Mouse (Mus musculus) liver, adult 2 months (tissue): ENCODE measurements around the gene Vps13c. TPM values are rescaled to one million over a fixed set of nuclear protein-coding genes. Genes with fewer than 3 reads are reported as not detected.

Experiments used
- DNase-seq: peaks from one replicate; pipeline ENCODE4 v3.0.0-alpha.2; 2011; ENCODE audit warnings: low read depth, low spot score; ENCODE audit errors: extremely low read depth
- H3K27ac ChIP-seq: fragments of 200-500 bp; replicated peaks from 2 replicates; pipeline ENCODE4 v1.5.1; 2012; ENCODE audit warnings: low read depth, mild to moderate bottlenecking, control low read depth, inconsistent platforms, low read length; ENCODE audit not compliant: insufficient read depth
- H3K27me3 ChIP-seq: fragments of 200-500 bp; 2 replicates; pipeline ENCODE4 v1.6.1; 2012; ENCODE audit warnings: mild to moderate bottlenecking, moderate library complexity, low read length, inconsistent platforms; ENCODE audit not compliant: control insufficient read depth, insufficient read depth
- H3K36me3 ChIP-seq: fragments of 200-500 bp; 2 replicates; pipeline ENCODE4 v1.6.1; 2012; ENCODE audit warnings: low read length, inconsistent platforms; ENCODE audit not compliant: control insufficient read depth, insufficient read depth
- H3K4me1 ChIP-seq: fragments of 200-500 bp; 2 replicates; pipeline ENCODE4 v1.6.1; 2011; ENCODE audit warnings: low read length; ENCODE audit not compliant: control insufficient read depth, insufficient read depth
- H3K4me3 ChIP-seq: fragments of 200-500 bp; 2 replicates; pipeline ENCODE4 v1.5.1; 2011; ENCODE audit warnings: low read depth, mild to moderate bottlenecking, control low read depth, low read length, moderate library complexity; ENCODE audit not compliant: insufficient read depth
- H3K79me2 ChIP-seq: fragments of 200-500 bp; 2 replicates; pipeline ENCODE4 v1.6.1; 2012; ENCODE audit warnings: inconsistent platforms, mild to moderate bottlenecking, low read length, moderate library complexity; ENCODE audit not compliant: control insufficient read depth, insufficient read depth
- H3K9ac ChIP-seq: fragments of 200-500 bp; 2 replicates; pipeline ENCODE4 v1.6.1; 2012; ENCODE audit warnings: low read depth, mild to moderate bottlenecking, control low read depth, inconsistent platforms, low read length
- CTCF ChIP-seq: fragments of 200-500 bp; IDR thresholded peaks from 2 replicates; pipeline ENCODE4 v1.5.1; 2011; ENCODE audit warnings: low read depth, low read length, control low read depth
- POLR2A ChIP-seq: fragments of 200-500 bp; IDR thresholded peaks from 2 replicates; pipeline ENCODE4 v1.6.1; 2011; ENCODE audit warnings: low read length, control low read depth; ENCODE audit not compliant: insufficient read depth; ENCODE audit errors: extremely low read depth
- WGBS: fragments of 180-500 bp; shearing (Covaris S2); methylation state at CpG from one replicate; pipeline ENCODE4 v1.1.7; 2018; 5-methylcytosine and 5-hydroxymethylcytosine counted together
- polyA plus RNA-seq: library from polyadenylated mRNA; depleted of rRNA; stranded (reverse); fragments of >200 nt; gene quantifications from 2 replicates; pipeline ENCODE4 v1.2.3, GENCODE M21; 2012
- total RNA-seq: library from RNA; depleted of rRNA; stranded (reverse); fragments of >200 nt; gene quantifications from 2 replicates; pipeline ENCODE4 v1.2.3, GENCODE M21; 2014

Gene Vps13c
- total and polyA plus RNA-seq, 2 experiments, result 4.9 to 29.7 TPM

DNA sequence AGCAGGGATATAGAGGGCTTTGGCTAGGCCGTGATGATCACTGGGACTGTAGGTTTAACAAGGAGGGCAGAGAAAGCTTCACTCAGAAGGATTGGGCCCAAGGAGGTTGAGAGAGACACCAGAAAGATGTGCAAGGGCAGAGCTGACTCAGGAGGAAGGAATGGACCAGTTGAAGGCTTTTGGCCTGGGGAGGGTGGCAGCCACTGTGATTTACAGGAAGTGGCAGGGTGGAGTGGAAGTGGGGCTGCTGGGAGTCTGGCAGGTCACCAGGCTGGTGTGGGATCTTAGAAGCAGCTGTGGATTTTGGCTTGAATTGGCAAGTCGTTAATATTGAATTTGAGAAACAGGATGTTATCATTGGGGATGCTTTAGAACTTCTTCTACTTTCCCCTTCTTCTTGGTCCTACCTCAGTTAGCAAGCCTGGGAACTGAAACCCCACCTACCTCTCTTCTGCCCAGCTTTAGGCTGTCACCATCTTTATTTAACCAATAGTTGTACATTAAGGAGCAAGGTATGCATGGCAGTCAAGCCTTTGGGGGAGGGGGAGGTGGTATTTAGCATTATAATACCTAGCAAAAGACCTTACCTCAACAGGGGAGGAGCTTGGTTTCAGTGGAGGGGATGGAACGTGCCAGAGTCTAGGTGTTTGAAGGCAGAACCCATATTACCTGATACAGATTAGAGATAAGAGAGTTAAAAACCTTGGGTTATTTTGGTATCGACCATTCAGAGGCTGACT, 47.0 kb downstream of the Vps13c start:
- peak; percentile 12 for DNase-seq
- 91% methylated on average over 4 of the region's 4 CpGs for WGBS
- Histone ChIP-seq H3K4me3 (no peak overlapping the region), H3K27ac (no peak overlapping the region), H3K9ac (no peak overlapping the region), H3K4me1 (no peaks in the 10 kb centered on the region), H3K36me3 (peaks cover 49% of the 10 kb centered on the region), H3K79me2 (no peaks in the 10 kb centered on the region), H3K27me3 (no peaks in the 10 kb centered on the region)
- TF ChIP-seq CTCF, result no peak
- no peak for TF ChIP-seq POLR2A

DNA sequence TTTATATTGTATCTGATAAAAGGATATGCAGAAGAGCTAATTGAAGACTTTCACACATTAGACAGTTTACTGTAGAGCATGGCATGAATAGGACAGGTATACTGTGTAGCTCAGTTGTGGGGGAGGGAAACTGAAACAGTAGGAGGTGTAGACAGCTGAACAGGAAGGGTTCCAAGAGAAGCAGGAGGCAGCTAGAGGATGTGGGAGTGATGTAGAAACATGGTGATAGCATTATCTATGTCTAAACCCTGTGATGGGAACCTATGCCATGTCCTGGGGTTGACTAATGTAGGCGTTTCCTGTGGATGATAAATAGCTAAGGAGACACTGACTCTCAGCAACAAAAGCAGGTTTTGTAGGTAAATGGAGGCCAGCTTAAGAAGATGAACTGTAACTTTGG, 53.3 kb downstream of the Vps13c start:
- Histone ChIP-seq H3K27me3 (no peaks in the 10 kb centered on the region), H3K36me3 (peaks cover 52% of the 10 kb centered on the region), H3K4me3 (no peak overlapping the region), H3K27ac (no peak overlapping the region), H3K9ac (no peak overlapping the region), H3K4me1 (no peaks in the 10 kb centered on the region), H3K79me2 (no peaks in the 10 kb centered on the region)
- TF ChIP-seq CTCF, result no peak
- TF ChIP-seq POLR2A, result no peak
- DNase-seq, result no peak
- WGBS, result 81% methylated on average over 1 of the region's 1 CpGs

DNA sequence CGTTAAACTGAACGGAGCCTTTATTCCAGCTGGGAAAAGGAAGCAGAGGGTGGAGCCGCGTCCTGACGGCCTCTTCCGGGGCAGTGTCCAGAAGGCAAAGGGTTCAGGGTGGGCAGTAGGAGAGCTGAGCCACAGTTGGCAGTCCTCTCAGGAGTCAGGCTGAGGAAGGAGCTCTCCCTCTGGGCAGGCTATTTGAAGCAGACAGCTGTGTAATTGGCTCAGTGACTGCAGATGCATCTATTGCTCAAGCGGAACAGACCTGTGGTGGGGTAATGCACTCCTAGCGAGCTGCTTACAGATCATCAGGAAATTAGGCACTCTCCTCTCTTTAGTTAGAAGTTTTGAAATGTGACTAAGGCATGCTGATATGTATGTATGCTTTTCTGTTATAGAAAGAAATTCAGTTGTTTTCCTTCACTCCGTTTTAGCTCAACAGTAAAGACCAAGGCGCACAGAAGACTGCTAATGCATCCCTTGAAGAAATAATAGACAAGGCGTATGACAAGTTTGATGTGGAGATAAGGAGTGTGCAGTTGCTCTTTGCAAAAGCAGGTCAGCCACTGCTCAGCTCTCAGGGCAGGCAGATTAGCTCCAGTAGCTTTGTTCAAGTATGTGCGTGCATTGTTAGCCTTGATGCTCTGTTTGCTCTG, 56.6 kb downstream of the Vps13c start:
- TF ChIP-seq POLR2A (no peak), CTCF (no peak)
- Histone ChIP-seq H3K4me1 (no peaks in the 10 kb centered on the region), H3K79me2 (no peaks in the 10 kb centered on the region), H3K9ac (no peak overlapping the region), H3K4me3 (no peak overlapping the region), H3K27ac (no peak overlapping the region), H3K27me3 (no peaks in the 10 kb centered on the region), H3K36me3 (peaks cover 58% of the 10 kb centered on the region)
- DNase-seq, result no peak
- 85% methylated on average over 12 of the region's 12 CpGs for WGBS

GRCm38 (mm10) chr9:67900398-67900797, 60.2 kb downstream of the Vps13c start:
- Histone ChIP-seq H3K4me3 (no peak overlapping the region), H3K36me3 (peaks cover 57% of the 10 kb centered on the region), H3K4me1 (no peaks in the 10 kb centered on the region), H3K27me3 (no peaks in the 10 kb centered on the region), H3K79me2 (no peaks in the 10 kb centered on the region), H3K27ac (no peak overlapping the region), H3K9ac (no peak overlapping the region)
- TF ChIP-seq POLR2A, result no peak
- TF ChIP-seq CTCF, result no peak
- DNase-seq, result no peak
- WGBS, result 94% methylated on average over 5 of the region's 5 CpGs

DNA sequence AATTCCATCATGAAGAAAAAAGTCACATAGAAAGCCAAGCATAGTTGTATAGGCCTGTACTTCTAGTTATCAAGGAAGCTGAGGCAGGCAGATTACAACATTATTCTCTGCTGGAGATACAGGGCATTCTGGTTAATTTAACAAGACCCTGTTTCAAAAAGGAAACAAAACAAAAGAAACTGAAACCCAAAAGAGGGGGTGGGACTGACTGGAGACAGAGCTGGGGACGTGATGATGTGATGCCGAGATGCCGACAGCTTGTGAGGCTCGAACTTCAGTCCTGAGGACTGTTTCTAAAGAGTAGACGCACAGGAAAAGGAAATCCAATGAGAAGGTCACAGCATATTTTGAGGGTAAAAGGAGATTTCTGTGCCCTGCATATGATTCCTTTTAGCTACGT, 64.2 kb downstream of the Vps13c start:
- no peak for DNase-seq
- peaks cover 74% of the 10 kb centered on the region for H3K36me3 ChIP-seq
- WGBS, result 92% methylated on average over 6 of the region's 6 CpGs

DNA sequence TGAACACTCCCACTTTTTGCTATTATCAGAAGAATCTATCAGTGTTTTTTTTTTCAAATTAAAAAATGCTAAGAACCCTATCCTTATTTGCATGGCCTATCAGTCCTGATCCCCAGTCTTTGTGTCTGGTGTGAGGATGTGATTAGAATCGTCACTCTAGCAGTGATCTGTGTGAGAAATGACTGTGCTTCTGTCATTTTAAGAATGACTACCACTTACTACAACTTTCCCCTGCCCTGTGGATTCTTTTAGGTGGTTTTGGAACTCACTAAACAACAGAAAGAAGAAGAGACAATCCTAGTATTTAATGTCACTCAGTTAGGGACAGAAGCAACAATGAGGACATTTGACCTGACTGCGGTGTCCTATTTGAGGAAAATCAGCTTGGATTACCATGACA, 65.3 kb downstream of the Vps13c start:
- H3K4me1 ChIP-seq, result no peaks in the 10 kb centered on the region
- DNase-seq, result no peak
- no peak for TF ChIP-seq POLR2A
- no peak for TF ChIP-seq CTCF
- peaks cover 79% of the 10 kb centered on the region for H3K36me3 ChIP-seq
- WGBS, result 92% methylated on average over 2 of the region's 2 CpGs
- H3K27ac ChIP-seq, result no peak overlapping the region
- H3K4me3 ChIP-seq, result no peak overlapping the region
- no peaks in the 10 kb centered on the region for H3K79me2 ChIP-seq
- no peak overlapping the region for H3K9ac ChIP-seq
- H3K27me3 ChIP-seq, result no peaks in the 10 kb centered on the region

More for the DNA sequence above, 64.2 kb downstream of the Vps13c start:
- Histone ChIP-seq H3K4me3 (no peak overlapping the region), H3K9ac (no peak overlapping the region), H3K27me3 (no peaks in the 10 kb centered on the region), H3K4me1 (no peaks in the 10 kb centered on the region), H3K27ac (no peak overlapping the region), H3K79me2 (no peaks in the 10 kb centered on the region)
- TF ChIP-seq CTCF (no peak), POLR2A (no peak)
